Mouse (Mus musculus): ENCODE data around the gene Optc.

DNA sequence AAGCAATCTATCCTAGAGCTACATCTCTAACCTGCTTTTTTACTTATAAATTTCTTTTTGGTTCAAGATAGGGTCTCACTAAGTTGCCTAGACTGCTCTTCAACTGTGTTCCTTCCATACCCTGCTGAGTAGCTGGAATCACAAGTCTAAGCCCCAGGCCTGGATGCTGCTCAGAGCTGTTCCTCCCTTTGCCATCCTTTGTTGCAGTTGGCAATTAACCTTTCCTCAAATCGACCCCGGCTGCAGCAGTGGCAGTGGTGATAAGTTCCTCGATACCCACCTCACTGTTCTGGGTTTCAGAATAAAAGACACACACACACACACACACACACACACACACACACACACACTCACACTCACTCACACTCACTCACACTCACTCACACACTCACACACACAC, 17.4 kb upstream of the Optc start:
- no peak for TF ChIP-seq CTCF (IDR thresholded peaks at IDR 0.05 in 2 of 3, conservative IDR thresholded peaks at IDR 0.05 in 1 of 3; ENCODE audit: control insufficient read depth in 1 of 3, insufficient read depth in 1 of 3, low read depth in 2 of 3, low read length in 3 of 3, poor library complexity in 1 of 3, severe bottlenecking in 1 of 3)
- no peak for TF ChIP-seq TAL1 (IDR thresholded peaks at IDR 0.05; ENCODE audit: low read length)
- no peak for TF ChIP-seq POLR2A (IDR thresholded peaks at IDR 0.05; ENCODE audit: control insufficient read depth in 1 of 2, insufficient read depth in 1 of 2, low read depth in 1 of 2, low read length in 2 of 2, poor library complexity in 1 of 2)
